Mouse (Mus musculus) monocyte, adult 59 days (primary cell): ENCODE data around the gene Zp2. TPM values are rescaled to one million over a fixed set of nuclear protein-coding genes. Genes with fewer than 3 reads are reported as not detected.

Experiments
- total RNA-seq, 2 experiments: library from RNA; stranded (reverse); gene quantifications; one replicate each; pipeline ENCODE4 v1.2.4; 2023

The Zp2 gene
- not detected for total RNA-seq

GRCm38 (mm10) chr7:120145191-120145590, at the start of gene Zp2:
Zp2 (minus strand) TSS chr7:120145291.

GRCm38 (mm10) chr7:120173603-120174244, 28.6 kb upstream of the Zp2 start, which contains the start of gene Anks4b:
Anks4b (plus strand) TSS chr7:120173858.

GRCm38 (mm10) chr7:120102164-120102972, 42.7 kb downstream of the Zp2 start, which contains the start of gene Tmem159:
Tmem159 (plus strand) TSS chr7:120102353.

DNA sequence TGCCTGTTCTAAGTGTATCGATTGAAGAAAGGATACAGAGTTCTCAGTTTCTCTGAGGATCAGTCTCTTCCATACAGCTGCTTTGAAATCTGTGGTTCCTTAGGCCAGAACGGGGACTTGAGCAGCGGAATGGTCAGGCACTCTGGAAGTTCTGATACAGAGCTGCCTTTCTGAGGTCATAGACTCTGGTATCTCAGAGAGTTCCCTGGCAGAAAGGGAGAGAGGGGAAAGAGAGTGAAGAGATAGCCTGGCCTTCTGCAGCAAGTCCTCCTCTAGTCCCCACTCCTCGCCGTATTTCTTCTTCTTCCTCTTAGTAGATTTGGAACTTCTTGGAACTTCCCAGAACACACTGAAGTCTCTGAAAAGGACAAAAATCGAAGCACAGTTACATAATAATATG, 49.9 kb downstream of the Zp2 start, which contains the start of gene Dnah3:
TSS of gene Dnah3 (minus strand) at position 101 of the 400 bp plus-strand sequence.

Other genes starting within 250 kb of the Zp2 start
- gene Lyrm1, start 249.4 kb downstream of the Zp2 start, total RNA-seq, result 1 to 10 TPM; 4.1 to 6.4 TPM
- gene Dcun1d3, start 249.0 kb downstream of the Zp2 start, total RNA-seq, result 10 to 100 TPM; 14.9 to 22.4 TPM
- not detected for gene Dnah3, start 50.0 kb downstream of the Zp2 start, total RNA-seq
- 10 to 100 TPM; 13.3 to 14.9 TPM for gene Tmem159, start 42.9 kb downstream of the Zp2 start, total RNA-seq
- not detected for gene Anks4b, start 28.6 kb upstream of the Zp2 start, total RNA-seq
- not detected for gene Crym, start 56.8 kb upstream of the Zp2 start, total RNA-seq
- not detected for gene Abca14, start 58.7 kb upstream of the Zp2 start, total RNA-seq
- gene Abca15, start 183.4 kb upstream of the Zp2 start, total RNA-seq, result not detected